Mouse (Mus musculus) lung, embryonic 16.5 days (tissue): ENCODE results near the gene Polg. TPM values are rescaled to one million over a fixed set of nuclear protein-coding genes. Genes with fewer than 3 reads are reported as not detected.

Source experiments
- ATAC-seq: fragments of 200-750 bp; cut with Nextera tagmentation; 2 replicates; pipeline ENCODE4 v1.8.0; 2017; ENCODE audit warnings: low read depth, mild to moderate bottlenecking, moderate library complexity
- H3K27ac ChIP-seq: fragments of 300-500 bp; sonication (generic); 2 replicates; pipeline ENCODE4 v1.5.1; 2014; ENCODE audit warnings: mild to moderate bottlenecking, control low read depth, low read length
- H3K27me3 ChIP-seq: fragments of 300-500 bp; sonication (generic); 2 replicates; pipeline ENCODE4 v1.6.1; 2014; ENCODE audit warnings: low read depth, low read length, mixed read lengths; ENCODE audit not compliant: control insufficient read depth, insufficient read depth
- H3K36me3 ChIP-seq: fragments of 300-500 bp; sonication (generic); 2 replicates; pipeline ENCODE4 v1.6.1; 2014; ENCODE audit warnings: low read length; ENCODE audit not compliant: control insufficient read depth, insufficient read depth
- H3K4me1 ChIP-seq: fragments of 300-500 bp; sonication (generic); replicated peaks from 2 replicates; pipeline ENCODE4 v1.6.1; 2014; ENCODE audit warnings: low read length, mixed read lengths; ENCODE audit not compliant: control insufficient read depth, insufficient read depth
- H3K4me2 ChIP-seq: fragments of 300-500 bp; sonication (generic); 2 replicates; pipeline ENCODE4 v1.6.1; 2014; ENCODE audit warnings: low read depth, low read length, control low read depth
- H3K4me3 ChIP-seq: fragments of 300-500 bp; sonication (generic); 2 replicates; pipeline ENCODE4 v1.5.1; 2014; ENCODE audit warnings: mild to moderate bottlenecking, low read length, control low read depth
- H3K9ac ChIP-seq: fragments of 300-500 bp; sonication (generic); 2 replicates; pipeline ENCODE4 v1.6.1; 2014; ENCODE audit warnings: low read length, control low read depth
- H3K9me3 ChIP-seq: fragments of 300-500 bp; sonication (generic); 2 replicates; pipeline ENCODE4 v1.6.1; 2016; ENCODE audit warnings: low read length; ENCODE audit not compliant: control insufficient read depth
- WGBS: fragments of 180-500 bp; shearing (Covaris S2); extraction: QIAGEN DNeasy Blood & Tissue Kit; methylation state at CpG from one replicate; pipeline ENCODE4 v1.1.7; 2014; 5-methylcytosine and 5-hydroxymethylcytosine counted together
- polyA plus RNA-seq: library from polyadenylated mRNA; unstranded; fragments of >200 nt; fragmentation: Nextera tagmentation; extraction: Ambion mirVana; gene quantifications from 2 replicates; pipeline ENCODE4 v1.2.1, GENCODE M21; 2015

The Polg gene
- polyA plus RNA-seq, 1 experiment from 2014 or later = 41.7 TPM

GRCm38 (mm10) chr7:79497701-79498115 is 31.5 kb upstream of the Polg start:
- WGBS = 1% methylated on average over 20 of the region's 20 CpGs
- no peaks in the 10 kb centered on the region for H3K36me3 ChIP-seq
- no peak overlapping the region for H3K4me3 ChIP-seq
- H3K9ac ChIP-seq = no peak overlapping the region
- no peak overlapping the region for H3K27ac ChIP-seq
- no peaks in the 10 kb centered on the region for H3K9me3 ChIP-seq
- no peak for ATAC-seq
- no peak overlapping the region for H3K4me2 ChIP-seq
- peaks cover 85% of the 10 kb centered on the region for H3K27me3 ChIP-seq
- peaks cover 5% of the 10 kb centered on the region for H3K4me1 ChIP-seq

GRCm38 (mm10) chr7:79496816-79497328 is 30.7 kb upstream of the Polg start:
- 14% methylated on average over 9 of the region's 9 CpGs for WGBS
- Histone ChIP-seq H3K9me3 (no peaks in the 10 kb centered on the region), H3K36me3 (no peaks in the 10 kb centered on the region), H3K27me3 (peaks cover 77% of the 10 kb centered on the region), H3K27ac (no peak overlapping the region), H3K4me2 (no peak overlapping the region), H3K4me3 (no peak overlapping the region), H3K4me1 (peaks cover 5% of the 10 kb centered on the region), H3K9ac (no peak overlapping the region)
- no peak for ATAC-seq

DNA sequence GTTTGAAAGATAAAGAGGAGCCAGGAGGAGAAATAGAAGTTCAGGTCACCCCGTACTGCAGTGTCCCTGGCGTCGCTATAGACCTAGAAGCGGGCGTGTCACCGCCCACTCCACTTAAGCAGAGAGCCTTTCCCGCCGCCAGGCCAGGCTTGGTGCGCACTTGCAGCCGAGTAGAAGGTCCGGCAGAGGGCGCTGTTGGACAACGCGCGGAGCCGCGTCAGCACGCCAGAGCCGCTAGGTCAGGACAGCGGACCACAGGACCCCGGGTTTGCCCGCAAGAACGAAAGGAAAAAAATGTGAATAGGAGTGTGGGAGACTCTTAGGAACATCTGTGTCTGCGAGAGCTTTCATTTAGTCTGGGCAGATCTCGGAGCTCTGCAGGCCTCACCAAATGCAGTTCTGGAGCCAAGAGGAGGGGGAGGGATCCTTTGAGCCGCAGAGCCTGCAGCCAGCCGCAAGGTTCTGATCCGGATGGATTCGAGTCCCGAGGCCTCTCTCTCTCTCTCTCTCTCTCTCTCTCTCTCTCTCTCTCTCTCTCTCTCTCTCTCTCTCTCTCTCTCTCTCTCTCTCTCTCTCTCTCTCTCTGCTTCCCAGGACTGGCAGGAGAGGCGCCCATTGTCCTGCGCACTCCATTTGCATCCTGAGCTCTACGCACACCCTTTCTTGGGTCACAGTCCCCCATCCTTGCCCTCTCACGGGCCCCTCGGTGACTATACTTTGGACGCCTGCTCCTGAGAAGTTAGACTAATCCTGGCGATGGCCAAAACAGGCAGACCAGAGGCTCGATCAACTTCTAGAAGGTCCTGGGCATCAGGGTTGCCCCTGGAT is 30.0 kb upstream of the Polg start:
- peak; percentile 78 for ATAC-seq
- peak overlapping the region; percentile 36 for H3K4me3 ChIP-seq
- no peak overlapping the region for H3K9ac ChIP-seq
- H3K4me1 ChIP-seq = peaks cover 5% of the 10 kb centered on the region
- H3K27ac ChIP-seq = no peak overlapping the region
- H3K36me3 ChIP-seq = no peaks in the 10 kb centered on the region
- peaks cover 70% of the 10 kb centered on the region for H3K27me3 ChIP-seq
- H3K9me3 ChIP-seq = no peaks in the 10 kb centered on the region
- 3% methylated on average over 38 of the region's 38 CpGs for WGBS
- H3K4me2 ChIP-seq = peak overlapping the region; percentile 49

DNA sequence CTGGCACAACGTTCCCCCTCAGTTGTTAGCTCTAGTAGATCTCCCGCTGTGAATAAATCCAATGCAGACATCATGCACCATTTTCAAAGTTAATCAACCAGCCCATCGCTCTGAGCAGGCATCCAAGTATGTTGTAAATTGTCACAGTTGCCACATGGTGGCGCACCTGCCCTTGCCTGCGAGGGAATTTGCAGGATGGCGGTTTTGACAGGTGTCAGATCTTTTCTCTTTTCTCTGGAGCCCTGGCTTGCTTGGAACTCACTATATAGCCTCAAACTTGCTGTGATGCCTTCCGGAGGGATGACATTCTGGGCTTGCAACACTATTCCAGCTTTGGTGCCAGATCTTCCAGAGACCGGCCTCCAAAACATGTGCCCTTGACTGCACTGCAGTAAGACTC is 27.8 kb upstream of the Polg start:
- Histone ChIP-seq H3K9me3 (no peaks in the 10 kb centered on the region), H3K36me3 (no peaks in the 10 kb centered on the region), H3K4me3 (no peak overlapping the region), H3K27me3 (peaks cover 47% of the 10 kb centered on the region), H3K9ac (no peak overlapping the region), H3K27ac (no peak overlapping the region), H3K4me2 (no peak overlapping the region), H3K4me1 (no peaks in the 10 kb centered on the region)
- no peak for ATAC-seq
- 12% methylated on average over 8 of the region's 8 CpGs for WGBS

GRCm38 (mm10) chr7:79486528-79486927 is 20.4 kb upstream of the Polg start:
- Histone ChIP-seq H3K27ac (no peak overlapping the region), H3K4me2 (no peak overlapping the region), H3K36me3 (no peaks in the 10 kb centered on the region), H3K9me3 (no peaks in the 10 kb centered on the region), H3K4me3 (no peak overlapping the region), H3K9ac (no peak overlapping the region), H3K27me3 (no peaks in the 10 kb centered on the region), H3K4me1 (no peaks in the 10 kb centered on the region)
- ATAC-seq = no peak
- WGBS = 54% methylated on average over 10 of the region's 10 CpGs

GRCm38 (mm10) chr7:79474831-79475399 is 8.8 kb upstream of the Polg start:
- H3K27ac ChIP-seq = peak overlapping the region; percentile 82
- WGBS = 58% methylated on average over 5 of the region's 5 CpGs

GRCm38 (mm10) chr7:79473496-79474194 is 7.5 kb upstream of the Polg start:
- 76% methylated on average over 9 of the region's 9 CpGs for WGBS
- no peak overlapping the region for H3K4me3 ChIP-seq
- no peak overlapping the region for H3K4me2 ChIP-seq
- H3K4me1 ChIP-seq = no peaks in the 10 kb centered on the region
- H3K27ac ChIP-seq = 0 out of 2 replicates have a peak overlapping the region, but pooled peaks have one; percentile 2
- no peaks in the 10 kb centered on the region for H3K27me3 ChIP-seq
- no peaks in the 10 kb centered on the region for H3K36me3 ChIP-seq
- 0 out of 2 replicates have a peak, but pooled peaks have one; percentile 29 for ATAC-seq
- H3K9ac ChIP-seq = no peak overlapping the region
- H3K9me3 ChIP-seq = peaks cover 2% of the 10 kb centered on the region; the same call in 1 of the 2 replicates

More at GRCm38 (mm10) chr7:79474831-79475399, 8.8 kb upstream of the Polg start:
- peak; percentile 71; the same call in 1 of the 2 replicates for ATAC-seq
- Histone ChIP-seq H3K4me2 (no peak overlapping the region), H3K36me3 (no peaks in the 10 kb centered on the region), H3K4me3 (no peak overlapping the region), H3K27me3 (no peaks in the 10 kb centered on the region), H3K9me3 (peaks cover 2% of the 10 kb centered on the region; the same call in 1 of the 2 replicates), H3K9ac (no peak overlapping the region), H3K4me1 (no peaks in the 10 kb centered on the region)

GRCm38 (mm10) chr7:79472792-79473191 is 6.6 kb upstream of the Polg start:
- WGBS = 44% methylated on average over 2 of the region's 2 CpGs
- ATAC-seq = no peak
- Histone ChIP-seq H3K9ac (no peak overlapping the region), H3K4me1 (peaks cover 2% of the 10 kb centered on the region), H3K27me3 (no peaks in the 10 kb centered on the region), H3K4me3 (no peak overlapping the region), H3K4me2 (no peak overlapping the region), H3K27ac (no peak overlapping the region), H3K9me3 (peaks cover 2% of the 10 kb centered on the region; the same call in 1 of the 2 replicates), H3K36me3 (no peaks in the 10 kb centered on the region)

DNA sequence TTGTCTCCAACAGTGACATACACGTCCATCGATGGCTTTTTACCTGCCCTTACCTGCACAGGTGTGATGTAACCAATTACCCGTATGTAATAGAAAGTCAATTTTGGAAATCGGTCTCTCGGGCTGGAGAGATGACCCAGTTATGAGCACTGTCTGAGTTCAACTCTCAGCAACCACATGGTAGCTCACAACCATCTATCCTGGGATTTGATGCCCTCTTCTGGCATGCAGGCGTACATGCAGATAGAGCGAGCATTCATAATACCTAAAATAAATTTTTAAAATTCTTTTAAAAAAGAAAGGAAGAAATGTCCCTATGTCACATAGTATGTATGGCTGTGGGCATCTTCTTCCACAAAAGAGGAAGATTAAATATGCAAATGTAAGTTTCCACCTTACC is 5.3 kb upstream of the Polg start:
- peaks cover 2% of the 10 kb centered on the region; the same call in 1 of the 2 replicates for H3K9me3 ChIP-seq
- no peak overlapping the region for H3K4me3 ChIP-seq
- WGBS = 59% methylated on average over 7 of the region's 7 CpGs
- H3K4me2 ChIP-seq = no peak overlapping the region
- H3K27me3 ChIP-seq = no peaks in the 10 kb centered on the region
- no peak for ATAC-seq
- no peak overlapping the region for H3K9ac ChIP-seq
- H3K27ac ChIP-seq = no peak overlapping the region
- H3K4me1 ChIP-seq = peaks cover 8% of the 10 kb centered on the region
- H3K36me3 ChIP-seq = no peaks in the 10 kb centered on the region
